Mouse (Mus musculus) megakaryocyte-erythroid progenitor cell, adult 5-6 weeks (primary cell): Measurements from ENCODE around the gene Evx2. TPM values are rescaled to one million over a fixed set of nuclear protein-coding genes. Genes with fewer than 3 reads are reported as not detected.

Source experiments
- ATAC-seq: replicated peaks from 2 replicates; pipeline ENCODE4 v1.8.0; 2016; ENCODE audit warnings: mild to moderate bottlenecking, inconsistent platforms; ENCODE audit not compliant: severe bottlenecking, poor library complexity, low FRiP score, low TSS enrichment
- total RNA-seq, 2 experiments: library from RNA; stranded (forward) in 1 of 2; stranded (reverse) in 1 of 2; fragments of 200-1000, 215-1000 nt in 1 of 2; fragments of >200 nt in 1 of 2; fragmentation: Nextera tagmentation in 1 of 2; gene quantifications; 2 replicates each; pipeline ENCODE4 v1.2.3; 2014 to 2017

Evx2 gene
- total RNA-seq, 2 experiments from 2014 or later: not detected

DNA sequence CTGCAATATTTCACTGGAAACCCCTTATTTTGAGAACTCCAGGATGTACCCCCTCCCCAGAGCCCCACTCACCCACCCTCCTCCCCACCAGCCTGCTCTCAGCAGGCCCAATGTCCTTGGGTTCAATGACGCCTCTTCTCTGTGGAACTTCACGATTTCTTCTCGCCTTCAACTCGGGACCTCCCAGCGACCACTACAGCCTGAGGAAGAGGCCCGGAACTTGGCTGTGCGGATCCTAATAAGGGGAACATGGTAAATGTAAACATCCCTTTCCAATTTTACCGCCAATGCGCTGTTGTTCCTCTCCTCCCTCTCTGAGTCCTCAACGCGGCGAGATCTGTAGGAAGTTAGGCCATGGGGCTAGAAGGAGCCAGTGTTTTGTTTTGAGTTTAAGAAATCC, 24.7 kb upstream of the Evx2 start:
- ATAC-seq: no peak

GRCm38 (mm10) chr2:74683471-74683951, 24.2 kb upstream of the Evx2 start:
- no peak for ATAC-seq

- no peak for ATAC-seq
These were observed 23.4 kb upstream of the Evx2 start for GRCm38 (mm10) chr2:74682796-74683195.

- no peak for ATAC-seq
These were observed 22.5 kb upstream of the Evx2 start for GRCm38 (mm10) chr2:74681594-74682531.

- no peak for ATAC-seq
These were observed 21.4 kb upstream of the Evx2 start for GRCm38 (mm10) chr2:74680561-74681398.

DNA sequence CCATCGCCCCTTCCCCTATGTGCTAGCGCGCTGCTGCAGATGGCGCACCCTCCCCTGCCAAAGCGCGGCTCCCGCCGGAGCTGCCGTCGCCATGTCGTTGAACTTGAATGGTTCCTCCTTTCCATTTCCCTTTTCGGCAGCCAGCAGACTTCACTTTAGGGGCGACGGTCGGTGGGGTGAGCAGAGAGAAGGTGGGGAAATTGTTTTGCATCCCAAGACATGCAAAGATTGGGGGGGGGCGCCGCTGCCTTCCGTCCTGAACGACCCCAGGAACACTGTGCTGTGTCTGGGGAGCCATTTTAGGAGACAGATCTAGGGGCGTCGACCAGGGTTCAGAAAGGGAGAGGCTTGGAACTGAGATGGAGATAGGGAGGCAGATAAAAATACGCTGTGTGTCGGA, 20.6 kb upstream of the Evx2 start:
- ATAC-seq: no peak

DNA sequence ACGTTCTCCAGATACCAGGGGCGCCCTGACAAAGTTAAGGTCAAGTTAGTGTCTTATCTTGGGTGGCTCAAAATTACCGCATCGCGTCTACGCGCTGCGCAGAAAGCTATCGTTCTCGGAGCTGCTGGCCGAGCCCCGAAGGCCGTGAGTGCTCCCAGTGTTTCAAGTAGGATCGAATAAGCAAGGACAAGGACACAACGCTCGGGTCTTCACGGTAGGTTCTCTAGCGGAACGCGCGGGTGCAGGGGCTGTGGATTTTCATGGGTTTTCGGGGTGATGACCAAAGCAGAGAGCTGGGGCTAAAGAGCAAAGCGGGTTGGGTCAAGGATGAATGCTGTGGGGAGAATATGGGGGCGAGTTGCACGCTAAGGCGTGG, 20.2 kb upstream of the Evx2 start:
- ATAC-seq: no peak

DNA sequence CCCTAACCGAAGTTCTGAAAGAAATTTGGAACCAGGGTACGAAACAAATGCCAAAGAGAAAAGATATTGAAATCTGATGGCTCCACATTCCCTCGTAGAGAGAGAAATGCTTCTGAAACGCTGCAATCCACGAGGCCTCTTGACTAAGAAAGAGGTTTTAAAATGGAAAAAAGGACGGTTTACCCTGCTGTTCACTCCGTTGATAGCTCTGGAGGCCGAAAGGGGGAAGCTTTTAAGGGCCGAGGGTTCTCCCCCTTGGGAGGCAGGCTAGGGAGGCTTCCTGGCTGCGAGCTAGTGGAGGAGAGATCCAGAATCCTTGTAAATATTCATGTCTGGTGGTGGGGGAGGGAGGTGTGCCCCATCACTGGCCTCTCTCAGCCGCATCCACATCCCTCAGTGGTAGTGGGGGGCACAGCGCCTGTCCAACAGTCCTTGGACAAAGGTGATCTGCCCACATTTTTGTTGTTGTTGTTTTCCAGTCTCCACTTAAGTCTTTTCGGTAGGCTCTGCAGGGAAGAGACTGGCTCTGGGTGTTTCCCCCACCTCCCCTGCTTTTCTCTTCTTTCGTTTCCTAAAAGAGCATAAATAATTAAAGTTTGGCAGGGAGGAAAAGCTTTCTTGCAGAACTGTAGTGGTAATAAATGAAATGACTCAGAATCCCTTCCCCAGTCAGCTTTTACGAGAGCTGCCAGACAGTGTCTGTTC, 19.7 kb upstream of the Evx2 start, which contains the start of gene Hoxd11:
Gene Hoxd11 (plus strand): TSS at position 667 of the 705 bp plus-strand sequence.
- no peak for ATAC-seq

GRCm38 (mm10) chr2:74677106-74677505, 17.7 kb upstream of the Evx2 start:
- no peak for ATAC-seq

DNA sequence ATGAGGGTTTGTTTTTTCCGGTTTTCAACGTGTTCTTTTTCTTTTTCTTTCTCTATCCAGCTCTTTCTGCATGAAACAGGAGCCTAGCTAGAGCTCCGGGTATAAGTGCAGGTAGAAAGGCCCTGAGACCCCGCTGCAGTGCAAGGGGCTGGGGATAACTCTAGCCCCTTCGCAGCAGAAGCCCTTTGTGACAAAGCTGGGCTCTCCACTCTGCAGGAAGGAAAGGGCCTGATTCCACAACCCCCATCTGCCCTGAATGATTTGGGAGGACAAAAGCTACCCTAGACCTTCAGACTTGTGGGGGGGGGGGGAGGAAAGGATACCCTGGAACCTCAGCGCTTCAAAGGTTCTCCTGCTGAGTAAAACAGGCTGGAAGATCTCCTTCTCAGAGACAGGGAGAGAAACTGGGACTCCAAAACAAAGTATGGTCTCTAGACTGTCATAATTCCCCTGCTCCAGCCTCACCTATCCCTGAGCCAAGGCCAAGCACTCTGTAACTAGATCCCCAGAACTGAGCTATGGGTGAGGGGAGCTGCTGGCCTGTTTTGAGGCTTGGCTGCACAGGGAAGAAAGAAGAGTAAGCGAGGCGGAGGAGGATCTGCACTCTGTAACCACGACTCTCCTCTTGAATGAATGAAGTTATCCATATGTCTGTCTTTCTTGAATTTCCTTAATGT, 17.2 kb upstream of the Evx2 start:
- ATAC-seq: no peak

DNA sequence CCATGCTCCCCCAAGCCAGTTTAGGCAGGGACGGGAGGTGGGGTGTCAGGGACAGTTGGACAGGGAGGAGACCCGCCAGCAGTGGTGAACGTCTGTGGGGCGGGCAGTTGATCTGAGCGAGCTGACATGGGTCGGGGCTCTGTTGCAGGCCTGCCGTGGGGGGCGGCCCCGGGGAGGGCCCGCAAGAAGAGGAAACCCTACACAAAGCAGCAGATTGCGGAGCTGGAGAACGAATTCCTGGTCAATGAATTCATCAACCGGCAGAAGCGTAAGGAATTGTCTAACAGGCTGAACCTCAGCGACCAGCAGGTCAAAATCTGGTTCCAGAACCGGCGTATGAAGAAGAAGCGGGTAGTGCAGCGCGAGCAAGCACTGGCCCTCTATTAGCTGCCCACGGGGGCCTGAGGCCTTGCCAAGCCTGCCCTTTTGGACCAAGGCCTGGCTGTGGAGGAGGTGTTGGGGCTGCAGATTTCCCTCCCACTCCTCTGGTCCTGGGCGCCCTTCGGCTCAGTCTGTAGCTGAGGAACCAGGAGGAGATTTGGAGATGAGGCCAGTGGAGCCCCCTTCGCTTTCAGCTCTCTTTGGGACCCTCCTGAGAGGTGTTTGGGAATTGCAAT, 16.4 kb upstream of the Evx2 start:
- no peak for ATAC-seq

DNA sequence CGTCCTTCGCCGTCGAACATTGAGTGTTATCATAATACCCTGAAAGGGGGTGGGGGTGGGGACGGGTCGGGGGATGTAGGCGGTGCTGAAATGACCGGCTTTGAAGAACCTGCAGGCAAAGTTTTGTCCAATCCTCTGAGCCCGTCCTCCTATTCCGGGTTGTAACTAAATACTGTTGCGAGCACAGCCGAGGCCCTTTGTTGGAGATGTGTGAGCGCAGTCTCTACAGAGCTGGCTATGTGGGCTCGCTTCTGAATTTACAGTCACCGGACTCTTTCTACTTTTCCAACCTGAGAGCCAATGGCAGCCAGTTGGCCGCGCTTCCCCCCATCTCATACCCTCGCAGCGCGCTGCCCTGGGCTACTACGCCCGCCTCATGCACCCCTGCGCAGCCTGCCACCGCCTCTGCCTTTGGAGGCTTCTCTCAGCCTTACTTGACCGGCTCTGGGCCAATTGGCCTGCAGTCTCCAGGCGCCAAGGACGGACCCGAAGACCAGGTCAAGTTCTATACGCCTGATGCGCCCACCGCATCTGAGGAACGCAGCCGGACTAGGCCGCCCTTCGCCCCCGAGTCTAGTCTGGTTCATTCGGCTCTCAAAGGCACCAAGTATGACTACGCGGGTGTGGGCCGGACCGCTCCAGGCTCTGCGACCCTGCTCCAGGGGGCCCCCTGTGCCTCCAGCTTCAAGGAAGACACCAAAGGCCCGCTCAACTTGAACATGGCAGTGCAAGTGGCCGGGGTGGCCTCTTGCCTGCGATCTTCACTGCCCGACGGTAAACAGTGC, 15.7 kb upstream of the Evx2 start, which contains the start of gene Hoxd12:
Gene Hoxd12 (plus strand): TSS at position 133 of the 785 bp plus-strand sequence.
- ATAC-seq: no peak

GRCm38 (mm10) chr2:74673835-74674425, 14.6 kb upstream of the Evx2 start:
- ATAC-seq: no peak

DNA sequence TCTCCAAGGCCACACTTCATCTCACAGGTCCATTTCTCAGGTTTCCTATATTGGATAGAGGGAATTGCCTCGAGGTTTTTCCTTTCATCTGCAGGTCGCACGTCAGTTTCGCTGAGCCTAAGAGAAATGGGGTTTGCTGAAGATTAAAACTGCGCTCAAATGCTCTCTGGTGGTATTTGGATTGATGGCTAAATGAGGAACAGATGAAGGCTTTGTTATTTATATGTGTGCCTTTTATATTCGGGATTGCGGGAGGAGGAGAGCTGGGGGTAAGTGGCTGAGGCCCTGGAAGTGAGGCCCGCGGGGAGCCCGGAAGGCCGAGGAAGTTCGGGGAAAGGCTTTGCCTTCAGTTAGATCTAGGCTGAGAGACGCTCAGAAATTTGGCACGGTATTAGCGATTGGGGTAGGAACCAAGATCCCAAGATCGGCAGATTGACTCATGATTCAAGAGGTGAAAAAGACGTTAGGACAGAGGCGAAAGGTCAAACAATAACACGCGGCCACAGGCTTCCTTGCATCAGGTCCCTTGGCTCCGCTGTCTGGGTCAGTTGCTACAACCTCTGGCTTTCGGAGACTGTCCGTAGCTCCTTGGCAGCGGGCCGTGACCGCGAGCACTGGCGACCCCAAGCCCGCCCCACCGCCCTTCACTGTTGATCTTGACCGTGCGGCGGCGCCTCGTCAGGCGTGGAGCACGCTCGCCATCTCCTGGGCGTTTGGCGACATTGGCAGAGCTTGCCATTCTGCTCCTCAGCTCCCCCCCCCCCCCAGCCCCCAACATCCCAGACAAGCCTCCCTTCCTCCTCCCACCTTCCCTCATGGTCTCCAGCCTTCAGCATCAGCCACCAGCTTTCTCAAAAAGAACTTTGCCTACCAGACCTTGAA, 13.4 kb upstream of the Evx2 start:
- ATAC-seq: peak; percentile 69

- no peak for ATAC-seq
These were observed 12.5 kb upstream of the Evx2 start for GRCm38 (mm10) chr2:74671847-74672246.

GRCm38 (mm10) chr2:74670632-74671188, 11.4 kb upstream of the Evx2 start:
- no peak for ATAC-seq
